Mouse (Mus musculus): ENCODE data around the gene Gm2056.
"Not testable (repeated sequence)": the region's sequence is repeated elsewhere in the genome, so short reads cannot be mapped to it uniquely, and the experiment has no call there.

Gm2056 gene

GRCm38 (mm10) chr12:88026704-88027103 is at the start of gene Gm2056:
Gm2056 (plus strand) TSS chr12:88027004.
- DNase-seq (ENCODE audit: inconsistent ontology term) = not testable (repeated sequence)

- peak; percentile 0 for DNase-seq (ENCODE audit: inconsistent ontology term)
Measured at GRCm38 (mm10) chr12:87984000-87984399, 42.8 kb upstream of the Gm2056 start.

DNA sequence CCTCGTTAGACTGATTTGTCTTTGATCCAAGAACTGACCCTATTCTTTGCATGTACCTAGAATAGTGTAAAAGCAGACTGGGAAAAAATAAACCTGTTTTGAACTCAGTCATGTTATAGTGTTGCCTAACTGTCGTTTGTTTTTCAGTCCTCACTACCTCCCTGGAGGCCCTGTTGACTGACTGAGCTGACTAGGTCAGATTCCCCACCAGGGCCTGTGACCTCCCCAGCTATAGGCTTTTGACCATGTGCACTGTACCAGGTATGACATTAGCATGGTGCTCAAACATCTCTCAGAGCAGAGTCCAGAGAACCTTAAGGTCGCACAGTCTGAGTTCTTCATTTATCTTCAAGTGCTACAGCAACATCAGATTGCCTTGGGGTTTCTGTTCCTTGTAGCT is 22.7 kb upstream of the Gm2056 start:
- DNase-seq (ENCODE audit: inconsistent ontology term) = not testable (repeated sequence)

GRCm38 (mm10) chr12:88011548-88011947 is 15.3 kb upstream of the Gm2056 start, which contains the start of gene Gm2075:
Gm2075 (plus strand) TSS chr12:88011848.
- DNase-seq (ENCODE audit: inconsistent ontology term) = not testable (repeated sequence)

- DNase-seq (ENCODE audit: inconsistent ontology term) = not testable (repeated sequence)
Measured at GRCm38 (mm10) chr12:88018671-88019070, 8.1 kb upstream of the Gm2056 start, which contains the start of gene Gm6803. Gm6803 (minus strand) TSS chr12:88018771.

DNA sequence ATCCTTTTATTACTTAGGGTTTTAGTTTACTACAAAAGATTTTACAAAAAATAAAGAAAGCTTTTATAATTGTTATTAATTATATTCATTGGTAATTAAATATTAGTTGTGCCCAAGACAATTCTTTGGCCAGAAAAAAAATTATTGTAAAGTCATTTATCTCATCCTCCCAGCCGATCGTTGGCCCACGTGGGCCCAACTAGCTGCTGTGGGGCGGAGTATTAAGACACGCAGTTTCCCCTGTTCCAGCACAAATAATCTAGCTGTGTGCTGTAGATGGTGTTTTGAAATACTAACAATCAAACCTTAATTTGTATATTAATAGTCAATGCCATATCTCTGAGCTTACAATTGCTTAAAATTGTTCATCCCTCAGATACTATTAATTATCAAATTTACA is 5.4 kb downstream of the Gm2056 start:
- DNase-seq (ENCODE audit: inconsistent ontology term) = not testable (repeated sequence)

GRCm38 (mm10) chr12:88039062-88039461 is 12.3 kb downstream of the Gm2056 start:
- not testable (repeated sequence) for DNase-seq (ENCODE audit: inconsistent ontology term)

- not testable (repeated sequence) for DNase-seq (ENCODE audit: inconsistent ontology term)
Measured at GRCm38 (mm10) chr12:88039703-88040102, 12.9 kb downstream of the Gm2056 start.

DNA sequence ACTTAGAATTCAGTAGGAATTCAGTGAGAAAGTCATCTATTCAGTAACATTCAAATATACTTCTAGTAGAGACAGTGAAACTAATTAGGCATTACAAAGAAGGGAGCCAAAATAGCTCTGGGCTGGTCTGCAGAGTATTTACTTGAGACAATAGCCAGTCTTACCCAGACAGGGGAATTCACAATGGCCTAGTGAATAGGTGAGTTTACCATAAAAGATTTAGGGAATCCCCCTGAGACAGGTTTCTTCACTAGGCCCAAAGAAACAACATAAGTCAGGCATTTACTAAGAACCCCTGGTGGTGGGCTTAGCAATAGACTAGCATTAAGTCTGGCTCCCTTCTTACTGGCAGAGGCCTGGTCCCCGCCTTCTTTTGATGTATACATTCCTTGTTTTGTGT is 18.4 kb downstream of the Gm2056 start:
- not testable (repeated sequence) for DNase-seq (ENCODE audit: inconsistent ontology term)

All from Muller cell, postnatal 12 days (primary cell).